Mouse (Mus musculus) limb, embryonic 15.5 days (tissue): ENCODE results near the gene Gm10647. TPM values are rescaled to one million over a fixed set of nuclear protein-coding genes. Genes with fewer than 3 reads are reported as not detected.
"Not testable (repeated sequence)": the region's sequence is repeated elsewhere in the genome, so short reads cannot be mapped to it uniquely, and the experiment has no call there.

Experiments used
- ATAC-seq: fragments of 200-750 bp; cut with Nextera tagmentation; 2 replicates; pipeline ENCODE4 v1.8.0; 2017; ENCODE audit warnings: low read depth, moderate TSS enrichment; ENCODE audit not compliant: insufficient number of reproducible peaks, low FRiP score, low TSS enrichment
- H3K27ac ChIP-seq: fragments of 300-500 bp; sonication (generic); 2 replicates; pipeline ENCODE4 v1.5.1; 2015; ENCODE audit warnings: moderate library complexity, mild to moderate bottlenecking, inconsistent platforms
- H3K27me3 ChIP-seq: fragments of 300-500 bp; sonication (generic); 2 replicates; pipeline ENCODE4 v1.6.1; 2015; ENCODE audit warnings: inconsistent platforms
- H3K36me3 ChIP-seq: fragments of 300-500 bp; sonication (generic); 2 replicates; pipeline ENCODE4 v1.6.1; 2015; ENCODE audit warnings: inconsistent platforms
- H3K4me1 ChIP-seq: fragments of 300-500 bp; sonication (generic); 2 replicates; pipeline ENCODE4 v1.6.1; 2015; ENCODE audit warnings: inconsistent platforms
- H3K4me2 ChIP-seq: fragments of 300-500 bp; sonication (generic); 2 replicates; pipeline ENCODE4 v1.6.1; 2015; ENCODE audit warnings: mild to moderate bottlenecking, inconsistent platforms
- H3K4me3 ChIP-seq: fragments of 300-500 bp; sonication (generic); 2 replicates; pipeline ENCODE4 v1.5.1; 2015; ENCODE audit warnings: mild to moderate bottlenecking, inconsistent platforms
- H3K9ac ChIP-seq: fragments of 300-500 bp; sonication (generic); 2 replicates; pipeline ENCODE4 v1.6.1; 2015; ENCODE audit warnings: inconsistent platforms
- H3K9me3 ChIP-seq: fragments of 300-500 bp; sonication (generic); 2 replicates; pipeline ENCODE4 v1.6.1; 2016; ENCODE audit warnings: inconsistent platforms
- WGBS: fragments of 180-500 bp; shearing (Covaris S2); methylation state at CpG from one replicate; pipeline ENCODE4 v1.1.7; 2015; 5-methylcytosine and 5-hydroxymethylcytosine counted together
- polyA plus RNA-seq: library from polyadenylated mRNA; unstranded; fragments of >200 nt; fragmentation: Nextera tagmentation; extraction: Ambion mirVana; gene quantifications from 2 replicates; pipeline ENCODE4 v1.2.1, GENCODE M21; 2015

Gm10647 gene
- polyA plus RNA-seq: 0.60 and 0.81 TPM in 2 replicates

- H3K4me3 ChIP-seq: peak within 1 kb of the TSS; percentile 79
- 65% methylated on average over 5 of the region's 5 CpGs for WGBS
- peaks cover 8% of the 10 kb centered on the region for H3K4me1 ChIP-seq
- H3K27me3 ChIP-seq: no peaks in the 10 kb centered on the region
- H3K9ac ChIP-seq: peak within 1 kb of the TSS; percentile 5; the same call in 1 of the 2 replicates
- H3K36me3 ChIP-seq: no peaks in the 10 kb centered on the region
- H3K4me2 ChIP-seq: peak within 1 kb of the TSS; percentile 84
- no peaks in the 10 kb centered on the region for H3K9me3 ChIP-seq
- peak within 1 kb of the TSS; percentile 93 for H3K27ac ChIP-seq
- no peak for ATAC-seq
Measured at GRCm38 (mm10) chr9:66796739-66797138, at the start of gene Gm10647. Gene Gm10647 (plus strand): TSS chr9:66797039.

- Histone ChIP-seq H3K36me3 (peaks cover 8% of the 10 kb centered on the region; the same call in 1 of the 2 replicates), H3K9ac (no peak overlapping the region), H3K4me2 (no peak overlapping the region), H3K27ac (no peak overlapping the region), H3K4me1 (no peaks in the 10 kb centered on the region), H3K4me3 (no peak overlapping the region), H3K9me3 (no peaks in the 10 kb centered on the region), H3K27me3 (no peaks in the 10 kb centered on the region)
- 63% methylated on average over 15 of the region's 15 CpGs for WGBS
- no peak for ATAC-seq
Measured at GRCm38 (mm10) chr9:66748390-66748789, 48.4 kb upstream of the Gm10647 start.

- Histone ChIP-seq H3K9ac (no peak overlapping the region), H3K4me1 (no peaks in the 10 kb centered on the region), H3K9me3 (no peaks in the 10 kb centered on the region), H3K36me3 (peaks cover 8% of the 10 kb centered on the region; the same call in 1 of the 2 replicates), H3K27me3 (no peaks in the 10 kb centered on the region), H3K4me3 (no peak overlapping the region), H3K27ac (no peak overlapping the region), H3K4me2 (no peak overlapping the region)
- no peak for ATAC-seq
- 75% methylated on average over 6 of the region's 6 CpGs for WGBS
Measured at GRCm38 (mm10) chr9:66752849-66753248, 44.0 kb upstream of the Gm10647 start.

GRCm38 (mm10) chr9:66760991-66761390 lies 35.8 kb upstream of the Gm10647 start:
- 72% methylated on average over 1 of the region's 1 CpGs for WGBS
- Histone ChIP-seq H3K9ac (no peak overlapping the region), H3K4me1 (no peaks in the 10 kb centered on the region), H3K9me3 (no peaks in the 10 kb centered on the region), H3K4me2 (no peak overlapping the region), H3K4me3 (no peak overlapping the region), H3K27ac (no peak overlapping the region), H3K36me3 (peaks cover 10% of the 10 kb centered on the region; the same call in 1 of the 2 replicates), H3K27me3 (no peaks in the 10 kb centered on the region)
- no peak for ATAC-seq

- H3K36me3 ChIP-seq: no peaks in the 10 kb centered on the region
- H3K4me1 ChIP-seq: no peaks in the 10 kb centered on the region
- no peak for ATAC-seq
- no peak overlapping the region for H3K27ac ChIP-seq
- H3K9me3 ChIP-seq: no peaks in the 10 kb centered on the region
- no peaks in the 10 kb centered on the region for H3K27me3 ChIP-seq
- 85% methylated on average over 1 of the region's 1 CpGs for WGBS
- H3K9ac ChIP-seq: no peak overlapping the region
- H3K4me2 ChIP-seq: no peak overlapping the region
- no peak overlapping the region for H3K4me3 ChIP-seq
Measured at GRCm38 (mm10) chr9:66768721-66769120, 28.1 kb upstream of the Gm10647 start.

GRCm38 (mm10) chr9:66769275-66769674 lies 27.6 kb upstream of the Gm10647 start:
- Histone ChIP-seq H3K9me3 (no peaks in the 10 kb centered on the region), H3K9ac (no peak overlapping the region), H3K4me3 (no peak overlapping the region), H3K4me2 (no peak overlapping the region), H3K36me3 (no peaks in the 10 kb centered on the region), H3K27me3 (no peaks in the 10 kb centered on the region), H3K27ac (no peak overlapping the region), H3K4me1 (no peaks in the 10 kb centered on the region)
- no peak for ATAC-seq
- 54% methylated on average over 3 of the region's 3 CpGs for WGBS

GRCm38 (mm10) chr9:66770701-66771100 lies 26.1 kb upstream of the Gm10647 start:
- Histone ChIP-seq H3K36me3 (no peaks in the 10 kb centered on the region), H3K4me3 (no peak overlapping the region), H3K9me3 (no peaks in the 10 kb centered on the region), H3K4me2 (no peak overlapping the region), H3K4me1 (no peaks in the 10 kb centered on the region), H3K27me3 (no peaks in the 10 kb centered on the region), H3K9ac (no peak overlapping the region), H3K27ac (no peak overlapping the region)
- no peak for ATAC-seq

- not testable (repeated sequence) for H3K4me1 ChIP-seq, H3K27ac ChIP-seq, ATAC-seq, H3K9me3 ChIP-seq, H3K36me3 ChIP-seq, H3K27me3 ChIP-seq, H3K4me2 ChIP-seq, H3K4me3 ChIP-seq, H3K9ac ChIP-seq
- 75% methylated on average over 2 of the region's 3 CpGs for WGBS
Measured at GRCm38 (mm10) chr9:66784552-66784951, 12.3 kb upstream of the Gm10647 start.

GRCm38 (mm10) chr9:66787821-66788220 lies 9.0 kb upstream of the Gm10647 start:
- WGBS: 5% methylated on average over 2 of the region's 2 CpGs
- no peak for ATAC-seq

GRCm38 (mm10) chr9:66794629-66795463 lies 2.0 kb upstream of the Gm10647 start:
- H3K4me1 ChIP-seq: peaks cover 8% of the 10 kb centered on the region
- no peaks in the 10 kb centered on the region for H3K9me3 ChIP-seq
- ATAC-seq: peak; percentile 12; the same call in 1 of the 2 replicates
- 1% methylated on average over 43 of the region's 43 CpGs for WGBS
- peak overlapping the region; percentile 69 for H3K9ac ChIP-seq
- H3K36me3 ChIP-seq: peaks cover 6% of the 10 kb centered on the region
- H3K27me3 ChIP-seq: no peaks in the 10 kb centered on the region
- peak overlapping the region; percentile 79 for H3K4me3 ChIP-seq
- peak overlapping the region; percentile 84 for H3K4me2 ChIP-seq
- peak overlapping the region; percentile 93 for H3K27ac ChIP-seq

More at GRCm38 (mm10) chr9:66787821-66788220, 9.0 kb upstream of the Gm10647 start:
- Histone ChIP-seq H3K36me3 (peaks cover 10% of the 10 kb centered on the region), H3K9me3 (no peaks in the 10 kb centered on the region), H3K9ac (no peak overlapping the region), H3K27ac (no peak overlapping the region), H3K4me1 (no peaks in the 10 kb centered on the region), H3K27me3 (no peaks in the 10 kb centered on the region), H3K4me2 (no peak overlapping the region), H3K4me3 (no peak overlapping the region)

- peak within 1 kb of the TSS; percentile 93 for H3K27ac ChIP-seq
Measured at GRCm38 (mm10) chr9:66795464-66796324, 1.1 kb upstream of the Gm10647 start, which contains the start of gene Aph1b. Gene Aph1b (minus strand): TSS chr9:66795490.

More at GRCm38 (mm10) chr9:66795464-66796324, 1.1 kb upstream of the Gm10647 start, which contains the start of gene Aph1b:
- no peaks in the 10 kb centered on the region for H3K36me3 ChIP-seq
- H3K9me3 ChIP-seq: no peaks in the 10 kb centered on the region
- H3K9ac ChIP-seq: peak within 1 kb of the TSS; percentile 69
- peaks cover 8% of the 10 kb centered on the region for H3K4me1 ChIP-seq
- H3K4me3 ChIP-seq: peak within 1 kb of the TSS; percentile 79
- H3K4me2 ChIP-seq: peak within 1 kb of the TSS; percentile 84
- no peaks in the 10 kb centered on the region for H3K27me3 ChIP-seq
- WGBS: under 1% methylated on average over 42 of the region's 42 CpGs
- ATAC-seq: peak; percentile 98
